Mouse (Mus musculus) embryonic facial prominence, embryonic 15.5 days (tissue): ENCODE data around the gene Nova2. TPM values are rescaled to one million over a fixed set of nuclear protein-coding genes. Genes with fewer than 3 reads are reported as not detected.

Experiments used
- ATAC-seq: fragments of 200-750 bp; cut with Nextera tagmentation; 2 replicates; pipeline ENCODE4 v1.8.0; 2017; ENCODE audit warnings: low read depth, moderate TSS enrichment; ENCODE audit not compliant: insufficient number of reproducible peaks, low FRiP score, low TSS enrichment
- H3K27ac ChIP-seq: fragments of 300-500 bp; sonication (generic); replicated peaks from 2 replicates; pipeline ENCODE4 v1.5.1; 2015; ENCODE audit warnings: mild to moderate bottlenecking, inconsistent platforms
- H3K27me3 ChIP-seq: fragments of 300-500 bp; sonication (generic); 2 replicates; pipeline ENCODE4 v1.6.1; 2015; ENCODE audit warnings: inconsistent platforms
- H3K36me3 ChIP-seq: fragments of 300-500 bp; sonication (generic); 2 replicates; pipeline ENCODE4 v1.6.1; 2015; ENCODE audit warnings: mild to moderate bottlenecking, inconsistent platforms
- H3K4me1 ChIP-seq: fragments of 300-500 bp; sonication (generic); 2 replicates; pipeline ENCODE4 v1.6.1; 2015; ENCODE audit warnings: inconsistent platforms
- H3K4me2 ChIP-seq: fragments of 300-500 bp; sonication (generic); replicated peaks from 2 replicates; pipeline ENCODE4 v1.6.1; 2015; ENCODE audit warnings: mild to moderate bottlenecking, inconsistent platforms
- H3K4me3 ChIP-seq: fragments of 300-500 bp; sonication (generic); replicated peaks from 2 replicates; pipeline ENCODE4 v1.5.1; 2015; ENCODE audit warnings: mild to moderate bottlenecking, inconsistent platforms
- H3K9ac ChIP-seq: fragments of 300-500 bp; sonication (generic); 2 replicates; pipeline ENCODE4 v1.6.1; 2015; ENCODE audit warnings: inconsistent platforms
- H3K9me3 ChIP-seq: fragments of 300-500 bp; sonication (generic); replicated peaks from 2 replicates; pipeline ENCODE4 v1.6.1; 2016; ENCODE audit warnings: inconsistent platforms
- WGBS: fragments of 180-500 bp; shearing (Covaris S2); methylation state at CpG from one replicate; pipeline ENCODE4 v1.1.7; 2015; 5-methylcytosine and 5-hydroxymethylcytosine counted together
- polyA plus RNA-seq: library from polyadenylated mRNA; unstranded; fragments of >200 nt; fragmentation: Nextera tagmentation; extraction: Ambion mirVana; gene quantifications from 2 replicates; pipeline ENCODE4 v1.2.1, GENCODE M21; 2015

The Nova2 gene
- polyA plus RNA-seq, 1 experiment from 2014 or later = 0.60 TPM

DNA sequence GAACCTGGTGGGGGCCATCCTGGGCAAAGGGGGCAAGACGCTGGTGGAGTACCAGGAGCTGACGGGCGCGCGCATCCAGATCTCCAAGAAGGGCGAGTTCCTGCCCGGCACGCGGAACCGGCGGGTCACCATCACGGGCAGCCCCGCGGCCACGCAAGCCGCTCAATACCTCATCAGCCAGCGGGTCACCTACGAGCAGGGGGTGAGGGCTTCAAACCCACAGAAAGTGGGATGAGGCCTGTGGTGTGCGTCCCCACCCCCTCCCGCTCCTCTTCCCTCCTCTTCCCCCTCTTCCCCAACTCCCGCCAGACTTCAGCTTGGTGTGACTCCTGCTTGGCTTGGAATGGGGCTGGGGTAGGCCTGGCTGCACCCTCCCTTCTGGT is 32.7 kb downstream of the Nova2 start:
- Histone ChIP-seq H3K4me1 (peaks cover 21% of the 10 kb centered on the region), H3K4me3 (peak overlapping the region; percentile 60), H3K4me2 (peak overlapping the region; percentile 98), H3K27me3 (peaks cover 74% of the 10 kb centered on the region), H3K36me3 (no peaks in the 10 kb centered on the region), H3K9me3 (no peaks in the 10 kb centered on the region), H3K9ac (peak overlapping the region; percentile 51), H3K27ac (no peak overlapping the region)
- under 1% methylated on average over 21 of the region's 21 CpGs for WGBS
- ATAC-seq = no peak; the same call in 1 of the 2 replicates

DNA sequence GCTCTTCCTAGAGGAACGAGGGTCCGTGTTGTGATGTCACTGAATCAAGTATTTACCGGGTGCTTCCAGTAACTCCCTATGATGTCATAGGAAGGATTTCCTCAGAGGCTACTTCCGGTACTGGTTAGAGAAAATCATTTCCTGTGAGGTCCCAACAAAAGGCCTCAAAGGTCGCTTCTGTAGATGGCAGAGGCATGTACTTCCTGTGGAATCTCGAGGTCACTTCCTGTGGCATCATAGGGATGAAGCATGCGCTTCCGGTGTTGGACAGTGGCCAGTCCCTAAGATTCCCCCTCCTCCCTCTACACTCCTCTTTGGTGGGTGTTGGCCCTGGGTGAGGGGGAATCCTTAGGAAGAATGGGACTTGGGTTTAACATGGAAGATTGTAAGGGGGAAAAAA is 33.8 kb downstream of the Nova2 start:
- no peaks in the 10 kb centered on the region for H3K9me3 ChIP-seq
- no peak overlapping the region for H3K4me2 ChIP-seq
- 50% methylated on average over 8 of the region's 8 CpGs for WGBS
- peaks cover 27% of the 10 kb centered on the region for H3K4me1 ChIP-seq
- H3K9ac ChIP-seq = no peak overlapping the region
- ATAC-seq = no peak
- H3K4me3 ChIP-seq = no peak overlapping the region
- peaks cover 83% of the 10 kb centered on the region for H3K27me3 ChIP-seq
- no peak overlapping the region for H3K27ac ChIP-seq
- no peaks in the 10 kb centered on the region for H3K36me3 ChIP-seq

DNA sequence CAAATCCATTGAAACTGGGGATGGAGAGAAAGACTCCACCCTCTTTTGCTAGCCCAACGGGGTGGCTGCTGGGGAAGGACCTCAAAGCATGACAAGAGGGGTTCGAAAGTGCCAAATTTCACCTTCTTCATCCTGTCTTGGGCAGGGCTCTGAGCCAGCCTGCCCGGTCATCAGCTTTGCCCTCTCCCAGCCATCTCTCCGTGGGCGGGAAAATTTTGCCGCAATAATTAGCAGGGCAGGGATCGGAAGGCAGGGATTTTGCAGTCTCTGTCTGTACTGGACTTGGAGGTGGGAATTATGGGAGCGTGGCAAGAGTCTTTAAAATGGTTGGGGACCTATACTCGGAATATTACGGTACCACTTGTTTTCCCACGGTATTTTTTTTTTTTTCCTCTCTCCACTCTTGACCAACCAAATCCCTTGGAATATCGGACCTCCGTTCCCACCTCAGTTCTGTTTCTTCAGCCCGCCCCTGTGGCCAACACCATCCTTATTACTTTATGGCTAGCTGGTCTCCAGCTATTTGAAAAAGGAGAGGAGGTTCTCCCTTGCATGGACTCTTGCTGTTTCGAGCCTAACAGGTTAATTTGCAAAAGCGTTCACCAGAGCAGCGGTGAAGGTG is 36.6 kb downstream of the Nova2 start:
- Histone ChIP-seq H3K36me3 (no peaks in the 10 kb centered on the region), H3K4me3 (peak overlapping the region; percentile 6; the same call in 1 of the 2 replicates), H3K27ac (no peak overlapping the region), H3K4me2 (peak overlapping the region; percentile 17; the same call in 1 of the 2 replicates), H3K27me3 (peaks cover 94% of the 10 kb centered on the region), H3K9ac (no peak overlapping the region), H3K9me3 (no peaks in the 10 kb centered on the region), H3K4me1 (peaks cover 25% of the 10 kb centered on the region)
- under 1% methylated on average over 17 of the region's 17 CpGs for WGBS
- no peak for ATAC-seq

DNA sequence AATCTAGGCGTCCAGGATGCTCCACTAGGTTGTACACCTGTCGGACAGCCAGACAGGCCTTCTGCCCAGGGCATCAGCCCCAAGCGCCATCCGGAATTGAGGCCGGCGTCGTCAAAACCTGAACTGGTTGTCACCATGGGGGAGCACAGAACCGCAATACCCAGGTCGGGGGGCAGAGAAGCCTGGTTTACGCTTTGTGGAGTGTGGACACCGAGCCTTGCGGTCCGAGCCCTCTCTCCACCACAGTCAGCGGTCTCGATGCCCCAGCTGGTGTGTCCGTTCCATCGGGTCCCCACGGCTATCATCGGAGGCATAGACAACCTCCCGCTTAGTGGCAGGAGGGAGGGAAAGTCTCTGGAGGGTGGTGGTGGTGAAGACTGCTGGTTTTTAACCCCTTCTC is 37.1 kb downstream of the Nova2 start:
- H3K27me3 ChIP-seq = peaks cover 90% of the 10 kb centered on the region
- no peaks in the 10 kb centered on the region for H3K9me3 ChIP-seq
- H3K27ac ChIP-seq = no peak overlapping the region
- no peaks in the 10 kb centered on the region for H3K36me3 ChIP-seq
- H3K4me2 ChIP-seq = peak overlapping the region; percentile 17; the same call in 1 of the 2 replicates
- peak overlapping the region; percentile 6; the same call in 1 of the 2 replicates for H3K4me3 ChIP-seq
- no peak for ATAC-seq
- 2% methylated on average over 20 of the region's 20 CpGs for WGBS
- no peak overlapping the region for H3K9ac ChIP-seq
- H3K4me1 ChIP-seq = peaks cover 20% of the 10 kb centered on the region

DNA sequence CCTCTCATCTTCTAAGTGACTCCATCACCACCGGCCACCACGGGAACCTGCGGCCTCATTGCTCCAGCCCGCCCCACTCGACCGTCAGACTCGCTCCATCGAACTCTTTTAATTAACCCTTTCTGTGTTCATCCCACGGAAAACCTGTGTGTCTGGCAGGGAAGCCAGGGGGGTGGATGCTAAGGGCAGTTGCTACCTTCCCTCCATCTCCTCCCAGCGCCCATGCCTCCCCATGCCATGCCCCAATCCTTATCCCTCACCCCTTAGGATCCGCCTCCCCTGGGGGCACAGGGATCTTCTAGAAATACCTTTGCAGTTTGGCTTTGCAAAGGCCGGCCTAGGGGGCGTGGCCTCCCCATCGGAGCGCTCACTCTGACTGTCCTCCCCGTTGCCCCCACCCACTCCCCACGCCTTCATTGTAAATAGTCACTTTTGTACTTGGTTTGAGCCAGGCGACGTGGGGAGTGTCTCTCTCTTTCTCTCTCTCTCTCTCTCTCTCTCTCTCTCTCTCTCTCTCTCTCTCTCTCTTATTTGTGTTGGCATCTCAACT is 37.7 kb downstream of the Nova2 start:
- no peak for ATAC-seq
- Histone ChIP-seq H3K9ac (no peak overlapping the region), H3K4me1 (peaks cover 18% of the 10 kb centered on the region), H3K4me3 (no peak overlapping the region), H3K36me3 (no peaks in the 10 kb centered on the region), H3K9me3 (no peaks in the 10 kb centered on the region), H3K27me3 (peaks cover 85% of the 10 kb centered on the region), H3K4me2 (no peak overlapping the region), H3K27ac (no peak overlapping the region)
- WGBS = 1% methylated on average over 19 of the region's 19 CpGs

DNA sequence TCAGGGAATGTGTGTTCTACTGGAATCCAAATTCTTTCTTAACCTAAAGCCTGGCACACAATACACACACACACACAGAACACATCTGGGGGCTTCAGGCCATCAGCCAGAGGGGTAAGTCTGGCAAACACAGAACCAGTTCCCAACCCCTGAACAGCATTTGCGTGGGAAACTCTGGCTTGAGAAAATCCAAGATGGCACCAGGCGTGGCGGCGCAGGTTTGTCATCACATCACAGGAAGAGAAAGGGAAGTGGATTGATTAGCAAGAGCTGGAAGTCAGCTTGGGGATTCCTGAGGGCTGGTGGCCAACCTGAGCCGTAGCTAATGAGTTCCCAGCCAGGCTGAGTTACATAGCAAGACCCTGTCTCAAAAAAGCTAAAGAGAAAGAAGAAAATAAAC is 39.6 kb downstream of the Nova2 start:
- WGBS = 72% methylated on average over 5 of the region's 5 CpGs
- ATAC-seq = no peak
- Histone ChIP-seq H3K4me2 (no peak overlapping the region), H3K27ac (no peak overlapping the region), H3K4me3 (no peak overlapping the region), H3K4me1 (peaks cover 14% of the 10 kb centered on the region), H3K27me3 (peaks cover 68% of the 10 kb centered on the region), H3K36me3 (no peaks in the 10 kb centered on the region), H3K9ac (no peak overlapping the region), H3K9me3 (no peaks in the 10 kb centered on the region)

DNA sequence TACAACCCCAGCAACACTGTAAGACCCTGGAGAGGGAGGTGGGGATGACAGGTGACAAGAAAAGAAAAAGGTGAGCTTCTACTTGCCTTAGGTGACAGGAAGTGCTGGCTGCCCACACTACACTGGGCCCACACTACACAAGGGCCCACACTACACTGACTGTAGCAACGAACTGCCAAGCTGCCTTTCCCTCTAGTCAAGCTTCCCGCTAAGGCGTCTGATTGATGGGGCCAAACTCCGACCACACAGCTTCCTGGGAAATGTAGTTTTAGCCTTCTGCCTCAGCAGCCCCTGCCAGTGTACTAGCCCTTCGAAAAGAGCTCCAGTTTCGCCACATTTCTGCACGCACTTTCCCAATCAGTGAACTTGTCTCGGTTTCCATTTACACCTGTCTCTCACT is 41.9 kb downstream of the Nova2 start:
- H3K27ac ChIP-seq = no peak overlapping the region
- H3K9me3 ChIP-seq = no peaks in the 10 kb centered on the region
- no peak for ATAC-seq
- no peak overlapping the region for H3K4me3 ChIP-seq
- 5% methylated on average over 8 of the region's 8 CpGs for WGBS
- H3K4me1 ChIP-seq = peaks cover 11% of the 10 kb centered on the region
- no peaks in the 10 kb centered on the region for H3K36me3 ChIP-seq
- H3K27me3 ChIP-seq = peaks cover 45% of the 10 kb centered on the region
- H3K4me2 ChIP-seq = no peak overlapping the region
- no peak overlapping the region for H3K9ac ChIP-seq

DNA sequence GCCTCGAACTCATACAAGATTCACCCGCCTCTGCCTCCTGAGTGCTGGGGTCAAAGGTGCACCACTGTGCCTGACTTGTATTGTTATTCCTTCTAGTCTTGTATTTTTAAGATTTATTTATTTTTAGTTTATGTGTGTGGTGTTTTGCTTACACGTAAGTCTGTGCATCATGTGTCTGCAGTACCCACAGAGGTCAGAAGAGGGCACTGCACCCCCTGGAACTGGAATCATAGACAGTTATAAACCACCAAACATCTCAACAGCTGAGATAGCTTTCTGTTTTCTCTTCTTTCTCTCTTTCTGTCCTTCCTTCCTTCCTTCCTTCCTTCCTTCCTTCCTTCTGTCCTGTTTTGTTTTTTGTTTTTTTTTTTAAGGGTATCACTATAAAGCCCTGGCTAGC is 45.3 kb downstream of the Nova2 start:
- Histone ChIP-seq H3K9ac (no peak overlapping the region), H3K4me1 (no peaks in the 10 kb centered on the region), H3K27ac (no peak overlapping the region), H3K27me3 (peaks cover 12% of the 10 kb centered on the region; the same call in 1 of the 2 replicates), H3K4me3 (no peak overlapping the region), H3K9me3 (no peaks in the 10 kb centered on the region), H3K36me3 (no peaks in the 10 kb centered on the region), H3K4me2 (no peak overlapping the region)
- 89% methylated on average over 3 of the region's 3 CpGs for WGBS
- ATAC-seq = no peak

DNA sequence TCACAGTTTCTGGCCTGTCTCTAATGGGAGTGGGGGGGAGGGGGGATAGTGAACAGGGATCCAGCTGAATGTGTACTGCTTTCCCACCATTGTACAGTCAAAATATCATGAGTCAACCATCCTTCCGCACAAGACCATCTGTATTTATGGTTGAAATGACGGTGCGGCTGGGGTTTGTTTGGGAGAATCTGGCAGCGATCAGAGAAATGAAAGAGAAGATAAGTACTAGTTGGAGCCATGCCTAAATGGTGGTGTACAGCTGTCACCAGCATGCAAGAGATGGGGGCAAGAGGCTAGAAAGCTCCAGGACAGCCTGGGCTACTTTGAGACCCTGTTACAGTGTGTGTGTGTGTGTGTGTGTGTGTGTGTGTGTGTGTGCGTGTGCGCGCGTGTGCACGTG is 52.7 kb downstream of the Nova2 start:
- Histone ChIP-seq H3K9ac (no peak overlapping the region), H3K27me3 (no peaks in the 10 kb centered on the region), H3K4me1 (no peaks in the 10 kb centered on the region), H3K27ac (no peak overlapping the region), H3K4me3 (no peak overlapping the region), H3K4me2 (no peak overlapping the region), H3K9me3 (no peaks in the 10 kb centered on the region), H3K36me3 (no peaks in the 10 kb centered on the region)
- WGBS = 70% methylated on average over 9 of the region's 9 CpGs
- no peak for ATAC-seq

DNA sequence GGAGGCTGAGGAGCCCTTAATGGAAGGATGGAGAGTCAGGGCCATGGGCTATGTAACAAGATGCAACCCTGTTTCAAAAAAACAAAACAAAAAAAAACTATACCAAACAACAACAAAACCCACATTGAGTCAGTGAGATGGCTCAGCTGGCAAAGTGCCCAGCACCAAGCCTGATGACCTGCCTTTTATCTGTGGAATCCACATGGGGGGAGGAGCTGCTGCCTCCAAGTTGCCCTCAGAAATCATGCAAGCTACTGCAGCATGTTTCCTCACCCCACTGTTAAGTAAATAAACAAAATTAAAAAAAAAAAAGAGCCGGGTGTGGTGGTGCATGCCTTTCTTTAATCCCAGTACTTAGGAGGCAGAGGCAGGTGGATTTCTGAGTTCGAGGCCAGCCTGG is 60.8 kb downstream of the Nova2 start:
- peaks cover 12% of the 10 kb centered on the region for H3K4me1 ChIP-seq
- H3K27me3 ChIP-seq = no peaks in the 10 kb centered on the region
- H3K9me3 ChIP-seq = no peaks in the 10 kb centered on the region
- H3K9ac ChIP-seq = no peak overlapping the region
- no peak overlapping the region for H3K4me2 ChIP-seq
- ATAC-seq = no peak
- 71% methylated on average over 2 of the region's 2 CpGs for WGBS
- no peak overlapping the region for H3K4me3 ChIP-seq
- H3K27ac ChIP-seq = no peak overlapping the region
- no peaks in the 10 kb centered on the region for H3K36me3 ChIP-seq

DNA sequence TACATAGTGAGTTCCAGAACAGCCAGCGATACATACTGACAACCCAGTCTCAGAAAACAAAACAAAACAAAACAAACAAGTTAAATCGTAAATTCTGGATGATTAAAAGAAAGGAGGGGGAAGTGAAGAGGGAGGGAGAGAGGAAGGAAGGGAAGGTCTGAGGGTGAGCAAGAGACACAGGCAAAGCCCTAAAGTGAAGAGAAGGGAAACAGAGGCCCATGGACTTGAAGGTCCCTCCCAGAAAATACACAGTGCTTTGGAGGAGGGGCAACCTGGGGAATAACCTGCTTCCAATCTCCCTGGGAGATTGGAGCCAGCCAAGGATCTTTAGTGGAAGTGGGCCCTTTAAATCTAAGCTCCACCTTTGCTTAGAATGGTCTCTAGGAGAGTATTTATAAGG is 61.4 kb downstream of the Nova2 start, which contains the start of gene Nanos2:
Gene Nanos2 (plus strand): TSS at position 301 of the 400 bp plus-strand sequence.
- ATAC-seq = no peak
- H3K9ac ChIP-seq = no peak within 1 kb of the TSS
- no peak within 1 kb of the TSS for H3K27ac ChIP-seq
- H3K36me3 ChIP-seq = no peaks in the 10 kb centered on the region
- WGBS = 73% methylated on average over 2 of the region's 2 CpGs
- no peak within 1 kb of the TSS for H3K4me2 ChIP-seq
- 0 out of 2 replicates have a peak, but pooled peaks cover 1% of the 10 kb centered on the region for H3K27me3 ChIP-seq
- no peak within 1 kb of the TSS for H3K4me3 ChIP-seq
- no peaks in the 10 kb centered on the region for H3K9me3 ChIP-seq
- peaks cover 18% of the 10 kb centered on the region for H3K4me1 ChIP-seq

DNA sequence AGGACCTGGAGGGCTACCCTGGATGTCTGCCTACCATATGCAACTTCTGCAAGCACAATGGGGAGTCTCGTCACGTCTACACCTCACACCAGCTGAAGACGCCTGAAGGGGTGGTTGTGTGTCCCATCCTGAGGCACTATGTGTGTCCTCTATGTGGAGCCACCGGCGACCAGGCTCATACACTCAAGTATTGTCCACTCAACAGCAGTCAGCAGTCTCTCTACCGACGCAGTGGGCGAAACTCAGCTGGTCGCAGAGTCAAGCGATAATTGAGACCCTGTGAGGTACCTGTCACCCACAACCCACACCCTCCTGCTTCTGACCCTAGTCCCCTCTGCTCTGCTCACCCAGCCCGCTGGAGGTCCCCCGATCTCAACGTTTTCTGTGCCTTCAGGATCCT is 62.1 kb downstream of the Nova2 start:
- no peak overlapping the region for H3K27ac ChIP-seq
- no peak overlapping the region for H3K4me3 ChIP-seq
- 0 out of 2 replicates have a peak, but pooled peaks cover 4% of the 10 kb centered on the region for H3K27me3 ChIP-seq
- ATAC-seq = no peak
- no peak overlapping the region for H3K9ac ChIP-seq
- H3K4me1 ChIP-seq = peaks cover 24% of the 10 kb centered on the region
- H3K4me2 ChIP-seq = no peak overlapping the region
- H3K36me3 ChIP-seq = no peaks in the 10 kb centered on the region
- no peaks in the 10 kb centered on the region for H3K9me3 ChIP-seq
- WGBS = 71% methylated on average over 13 of the region's 13 CpGs
